Mouse (Mus musculus) NIH3T3 (cell line): ENCODE measurements at regions not wholly inside any gene's neighbourhood (a gene's known extent, or its start where the extent isn't known, plus 50 kb on each side); places are given as distances from the start of the nearest gene placed in this dataset.

ENCODE experiments used
- DNase-seq: peaks from one replicate; pipeline ENCODE4 v3.0.0-alpha.2; 2012; ENCODE audit warnings: low read depth

DNA sequence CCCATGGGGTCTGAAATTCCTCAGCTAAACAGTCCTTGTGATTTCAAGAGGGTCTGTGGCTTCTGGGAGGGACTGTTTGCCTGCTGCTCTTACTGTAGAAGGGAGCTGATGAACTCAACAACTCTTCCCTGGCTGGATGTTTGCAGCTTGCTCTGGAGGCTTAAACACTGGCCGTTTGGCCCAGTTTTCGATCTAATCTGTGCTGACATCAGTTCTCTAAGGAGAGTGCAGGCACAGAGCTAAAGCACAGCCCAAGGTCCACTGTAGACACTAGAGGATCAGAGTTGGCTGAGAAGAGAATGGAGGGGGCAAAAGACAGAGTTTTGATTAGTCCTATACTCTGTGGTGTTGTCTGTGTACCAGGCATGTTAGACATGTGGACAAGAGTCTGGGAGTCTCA, 490.1 kb downstream of the Nedd1 start:
- DNase-seq, result no peak

DNA sequence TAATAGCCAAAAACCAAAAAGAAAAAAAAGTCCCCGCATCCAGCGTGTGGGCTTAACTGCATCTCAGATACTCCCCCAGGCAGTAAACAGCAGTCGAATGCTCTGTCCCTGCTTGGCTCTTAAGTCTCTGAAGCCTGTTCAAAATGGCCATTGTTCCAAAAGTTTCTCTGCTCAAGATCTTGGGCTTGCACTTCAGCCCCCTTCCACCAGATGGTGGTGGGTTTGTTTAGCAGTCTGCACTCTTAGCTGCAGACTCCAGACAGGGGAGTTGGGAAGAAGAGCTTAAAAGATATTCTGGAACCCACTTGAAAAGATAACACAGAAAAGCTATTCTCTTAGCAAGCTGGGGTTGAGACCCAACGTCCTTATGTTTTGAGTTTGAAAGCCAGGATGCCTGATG, 496.4 kb downstream of the Nedd1 start:
- DNase-seq, result no peak

DNA sequence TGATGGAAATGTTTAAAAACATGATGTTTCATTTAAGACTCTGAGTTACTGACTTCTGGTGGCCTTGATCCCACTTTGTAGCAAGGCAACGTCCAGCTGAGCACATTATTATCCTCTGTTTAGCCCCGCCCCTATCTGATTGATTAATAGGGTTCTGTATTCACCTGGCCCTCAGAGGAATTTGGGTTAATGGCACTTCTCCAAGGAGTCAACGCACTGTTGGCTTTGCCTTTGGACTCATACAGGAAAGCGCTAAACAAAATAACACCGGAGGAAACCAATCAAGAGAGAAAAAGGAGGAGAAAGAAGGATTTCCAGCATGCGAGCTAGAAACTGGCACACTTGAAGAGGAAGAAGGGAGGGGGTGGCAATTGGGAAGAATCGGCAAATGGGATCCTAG, 497.1 kb downstream of the Nedd1 start:
- DNase-seq, result no peak

DNA sequence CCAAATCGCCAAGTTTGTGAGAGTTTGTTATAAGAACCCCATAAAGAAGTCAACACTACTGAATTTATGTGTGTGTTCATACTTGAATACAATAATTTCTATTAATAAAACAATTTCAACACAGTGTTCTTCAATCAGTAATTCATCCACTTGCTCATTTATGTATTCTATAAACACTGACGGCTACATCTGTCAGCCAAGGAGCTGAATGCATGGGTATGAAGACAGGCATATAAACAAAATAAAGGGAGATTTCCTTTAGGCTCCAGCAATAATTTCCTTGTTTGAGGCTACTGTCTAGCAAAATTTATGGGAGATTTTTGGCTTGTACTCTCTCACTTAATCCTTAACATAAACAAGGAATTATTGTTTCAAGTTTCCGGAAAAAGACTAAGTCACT, 502.9 kb downstream of the Nedd1 start:
- DNase-seq, result no peak

DNA sequence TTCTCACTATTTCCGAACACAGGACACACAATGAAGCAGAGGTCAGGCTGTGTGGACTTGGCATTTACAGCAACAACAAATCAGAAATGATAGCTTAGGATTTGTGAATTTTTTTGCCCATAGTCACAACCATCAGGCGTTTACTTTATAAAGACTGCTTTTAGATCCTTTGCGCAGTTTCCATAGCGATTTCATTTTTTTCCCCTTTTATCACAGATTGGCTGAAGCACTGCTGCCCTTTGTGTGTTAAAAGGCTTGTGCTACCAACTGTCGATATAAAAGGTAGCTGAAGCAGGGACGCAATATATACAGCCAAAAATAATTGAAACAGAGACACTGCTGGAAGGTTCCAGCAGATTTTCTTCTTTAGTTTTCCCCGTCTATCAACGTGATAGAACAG, 551.4 kb downstream of the Nedd1 start:
- no peak for DNase-seq

DNA sequence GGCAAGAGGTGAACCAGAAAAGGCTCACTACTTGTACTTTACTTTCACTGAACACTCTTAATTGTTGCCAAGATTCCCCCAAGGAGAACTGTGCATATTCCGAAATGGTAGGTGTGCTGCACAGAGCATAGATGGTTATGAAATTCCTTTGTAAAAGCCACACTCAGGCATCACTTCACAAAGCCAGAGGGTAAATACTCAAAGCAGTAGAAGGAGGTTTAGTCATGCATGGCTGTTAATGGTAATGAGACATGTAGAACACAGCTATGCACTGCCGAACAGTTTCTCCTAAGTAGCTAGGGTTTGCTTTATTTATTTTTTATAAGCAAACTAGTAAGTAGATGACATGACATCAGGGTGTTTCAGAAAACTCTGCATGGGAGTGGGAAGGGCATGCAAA, 556.2 kb downstream of the Nedd1 start:
- DNase-seq, result no peak

DNA sequence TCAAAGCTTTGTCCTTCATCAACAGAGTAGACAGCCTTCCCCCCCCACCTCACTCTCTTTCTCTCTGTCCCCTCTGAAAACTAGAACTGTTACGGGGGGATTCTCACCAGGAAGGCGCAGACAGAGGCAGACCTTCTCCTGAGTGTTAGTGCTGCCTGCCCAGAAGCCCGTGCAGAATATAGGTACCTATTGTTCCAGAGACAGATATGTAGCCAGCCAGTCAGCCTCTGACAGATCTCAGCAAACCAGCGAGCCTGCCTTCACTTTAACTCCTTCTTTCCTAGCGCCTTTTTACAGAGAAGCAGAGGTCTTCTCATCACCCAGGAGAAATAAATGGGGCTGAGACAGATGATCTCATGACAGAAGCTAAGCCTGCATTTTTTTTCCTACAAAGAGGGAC, 557.2 kb downstream of the Nedd1 start:
- DNase-seq, result no peak

DNA sequence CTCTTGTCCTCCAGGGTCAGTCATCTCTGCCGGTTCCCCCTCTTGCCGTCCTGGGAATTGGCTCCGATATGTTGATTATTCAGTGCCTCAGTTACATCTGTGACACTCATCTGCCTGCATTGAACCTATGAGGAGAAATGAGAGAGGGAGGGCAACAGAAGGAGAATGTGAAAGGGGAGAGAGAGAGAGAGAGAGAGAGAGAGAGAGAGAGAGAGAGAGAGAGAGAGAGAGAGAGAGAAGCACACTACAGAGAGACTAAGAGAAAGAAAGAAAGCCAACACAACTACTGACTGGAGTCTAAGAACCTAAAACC, 557.6 kb downstream of the Nedd1 start:
- no peak for DNase-seq

DNA sequence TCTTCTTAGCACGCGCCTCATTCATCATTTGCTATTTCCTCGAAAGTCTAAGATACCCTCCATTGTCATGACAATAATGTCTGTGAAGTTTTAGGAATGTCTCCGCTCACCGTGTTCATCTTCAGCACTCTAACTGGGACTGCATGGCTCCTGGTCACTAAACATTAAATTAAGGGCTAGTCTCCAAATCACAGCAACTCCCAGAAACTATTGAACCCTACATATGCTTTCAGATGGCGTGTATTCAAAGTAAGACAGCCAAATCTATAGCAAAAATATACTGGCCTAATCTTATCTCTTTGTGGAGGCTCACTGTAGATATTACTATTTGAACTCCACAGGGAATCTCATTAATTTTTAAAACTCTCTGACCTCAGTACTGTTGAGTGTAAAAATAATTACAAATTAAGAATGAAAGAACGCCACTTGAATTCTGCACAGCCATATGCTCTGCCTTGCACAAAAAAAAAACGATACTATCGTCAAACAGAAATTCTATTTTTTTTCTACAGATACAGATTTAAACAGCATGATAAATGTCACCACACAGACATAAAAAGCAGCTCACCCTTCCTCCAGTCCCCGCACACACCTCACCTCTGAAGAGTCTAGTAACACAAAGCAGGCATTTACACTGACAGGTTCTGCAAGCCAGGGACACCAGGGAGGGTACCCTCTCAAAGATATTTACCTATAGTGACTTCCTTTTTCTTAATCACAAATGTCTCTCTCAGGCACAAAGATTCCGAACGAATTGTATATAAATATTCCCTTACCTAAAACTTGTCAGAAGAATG, 558.2 kb downstream of the Nedd1 start:
- no peak for DNase-seq

DNA sequence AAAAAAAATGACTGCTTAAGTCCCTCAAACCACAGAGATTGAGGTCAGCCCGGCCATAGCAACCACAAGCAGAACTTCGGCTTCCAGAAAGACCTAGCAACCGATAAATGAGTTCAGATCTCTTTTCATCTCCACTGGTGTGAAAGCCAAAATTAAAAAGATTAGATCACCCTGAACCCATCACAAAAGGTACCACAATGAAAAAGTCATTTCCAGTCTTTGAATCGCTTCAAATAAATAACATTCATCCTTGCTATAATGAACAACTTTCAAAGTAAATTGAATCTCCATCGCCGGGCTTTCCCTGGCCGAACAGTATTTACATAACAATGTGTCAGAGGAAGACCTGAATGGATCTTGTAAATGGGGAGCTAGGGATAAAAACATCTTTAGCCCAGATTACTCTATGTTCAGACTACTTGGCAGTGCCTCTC, 559.1 kb downstream of the Nedd1 start:
- DNase-seq, result no peak

DNA sequence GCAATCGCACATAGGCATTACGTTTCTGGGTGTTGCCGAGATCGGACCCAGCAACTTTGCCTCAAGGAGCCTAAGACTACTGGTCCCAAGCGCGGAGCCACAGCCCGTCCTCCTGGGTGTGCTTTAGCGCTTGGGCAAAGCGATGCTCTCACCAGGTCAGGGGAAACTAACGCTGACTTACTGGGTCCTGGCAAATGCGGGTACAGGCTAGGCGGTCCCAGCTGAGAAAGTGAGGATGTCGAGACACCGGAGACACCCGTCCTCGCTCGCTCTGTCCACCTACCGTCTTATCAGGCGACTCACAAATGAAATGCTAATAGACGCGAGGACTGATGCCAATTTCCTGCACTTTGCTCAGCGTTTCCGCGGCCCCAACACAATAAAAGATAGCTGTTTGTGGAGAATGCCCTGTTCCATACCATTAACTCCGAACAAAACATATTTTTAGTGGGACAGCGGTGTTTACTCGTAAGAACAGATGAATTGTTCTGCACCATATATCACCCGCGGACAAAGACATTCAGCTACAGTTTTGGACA, 559.7 kb downstream of the Nedd1 start:
- no peak for DNase-seq

DNA sequence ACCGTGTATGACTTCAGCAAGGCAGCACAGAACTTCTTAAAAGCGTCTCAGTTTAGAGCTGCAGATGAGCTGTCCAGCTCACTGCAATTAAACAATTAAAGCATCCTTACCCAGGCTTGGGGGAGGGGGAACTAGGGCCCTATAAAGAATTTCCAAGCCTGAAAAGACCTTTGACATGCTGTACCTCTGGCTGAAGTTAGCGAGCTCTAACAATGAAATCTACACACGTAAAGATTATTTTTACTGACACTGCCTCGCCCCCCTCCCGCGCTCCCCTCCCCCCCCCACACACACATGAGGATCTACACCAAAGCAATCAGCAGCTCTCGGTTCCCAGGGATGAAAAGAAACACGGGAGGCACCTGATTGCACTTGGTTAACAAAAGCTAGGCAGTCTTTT, 560.7 kb downstream of the Nedd1 start:
- DNase-seq, result no peak

DNA sequence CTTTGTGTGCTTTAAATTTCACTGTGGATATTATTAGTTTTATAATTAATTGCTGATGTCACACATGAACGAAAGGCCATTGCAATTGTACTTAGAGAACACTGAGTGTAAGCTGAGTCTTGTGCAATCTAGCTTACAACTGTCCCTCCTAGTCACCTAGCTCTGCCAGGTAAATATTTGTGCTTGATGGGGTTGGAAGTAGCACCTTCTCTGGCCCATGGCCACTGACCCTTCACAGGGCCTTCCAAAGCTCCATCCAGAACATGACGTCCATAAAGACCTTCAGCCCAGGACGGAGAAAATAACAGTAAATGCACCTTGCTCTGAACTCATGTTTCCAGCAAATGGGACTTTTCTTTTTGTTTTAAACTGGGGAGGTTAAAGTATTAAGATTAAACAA, 576.0 kb downstream of the Nedd1 start:
- no peak for DNase-seq

DNA sequence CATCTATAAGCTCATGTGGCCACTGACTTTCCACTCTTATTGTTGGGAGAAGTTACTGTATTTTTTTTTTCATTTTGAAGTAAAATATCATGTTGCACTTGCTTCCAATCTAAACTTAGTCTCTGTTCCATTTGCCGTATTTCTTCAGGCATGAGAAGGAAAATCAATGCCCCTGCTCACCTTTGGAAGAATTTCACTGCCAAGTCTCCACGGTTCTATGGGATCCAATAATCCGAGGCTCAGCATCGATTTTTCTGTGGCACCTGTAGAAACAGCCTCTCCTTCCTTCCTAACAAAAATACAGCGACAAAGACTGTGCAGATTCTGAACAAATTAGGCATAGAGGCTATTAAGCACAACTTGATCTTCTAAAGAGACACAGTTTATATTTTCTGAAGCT, 586.7 kb downstream of the Nedd1 start:
- no peak for DNase-seq

DNA sequence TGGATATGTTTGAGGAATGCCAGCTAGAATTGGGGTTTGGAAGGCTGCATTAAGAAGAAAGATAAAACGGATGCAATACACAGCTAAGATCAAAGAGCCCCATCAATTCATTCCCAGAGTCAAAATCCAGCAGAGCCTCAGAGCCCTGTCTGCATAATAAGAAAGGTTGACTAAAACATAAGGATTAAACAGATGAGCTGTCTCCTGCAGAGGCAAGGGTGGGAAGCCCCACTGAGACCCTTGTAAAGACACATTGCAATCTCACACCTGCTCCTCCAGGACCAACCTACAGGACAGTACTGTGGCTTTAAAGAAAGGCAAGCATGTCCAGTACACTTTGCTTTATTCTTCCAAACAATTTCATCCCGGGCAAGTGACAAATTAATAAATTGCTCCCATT, 609.4 kb downstream of the Nedd1 start:
- no peak for DNase-seq

DNA sequence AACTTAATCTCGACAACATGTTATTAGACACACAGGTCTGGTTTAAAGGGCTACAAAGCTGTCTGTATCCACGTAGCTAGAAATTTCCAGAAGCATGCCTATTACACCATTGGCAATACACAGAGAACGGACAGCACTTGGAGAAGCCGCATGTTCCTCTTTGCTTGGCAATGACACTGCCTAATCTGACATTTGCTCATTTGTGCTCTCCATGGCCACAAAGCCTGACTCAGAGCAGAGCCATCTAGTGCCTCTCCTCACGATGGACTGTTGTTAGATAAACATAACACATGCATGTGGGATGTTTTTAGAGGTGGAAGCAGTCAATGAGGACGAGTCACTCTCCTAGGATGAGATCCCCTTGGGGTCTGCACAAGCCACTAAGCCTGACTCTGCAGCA, 615.9 kb downstream of the Nedd1 start:
- no peak for DNase-seq

DNA sequence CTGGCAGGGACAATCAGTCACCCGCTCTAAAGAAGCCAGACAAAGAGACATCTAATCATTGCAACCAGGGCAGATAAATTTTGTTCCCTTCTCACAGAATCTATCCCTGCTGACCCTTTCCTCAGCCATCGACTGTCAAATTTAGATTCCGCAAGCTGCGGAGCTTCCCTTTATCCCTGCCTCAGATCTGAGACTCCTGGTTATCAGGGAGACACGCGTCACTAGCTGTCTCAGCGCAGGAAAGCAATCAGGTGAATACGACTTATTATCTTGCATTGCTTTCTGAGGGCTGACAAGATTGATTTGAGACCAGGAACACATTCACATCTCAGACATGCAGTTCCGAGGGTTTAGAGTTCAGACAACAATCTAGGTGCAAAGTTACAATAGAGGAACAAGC, 618.3 kb downstream of the Nedd1 start:
- no peak for DNase-seq

DNA sequence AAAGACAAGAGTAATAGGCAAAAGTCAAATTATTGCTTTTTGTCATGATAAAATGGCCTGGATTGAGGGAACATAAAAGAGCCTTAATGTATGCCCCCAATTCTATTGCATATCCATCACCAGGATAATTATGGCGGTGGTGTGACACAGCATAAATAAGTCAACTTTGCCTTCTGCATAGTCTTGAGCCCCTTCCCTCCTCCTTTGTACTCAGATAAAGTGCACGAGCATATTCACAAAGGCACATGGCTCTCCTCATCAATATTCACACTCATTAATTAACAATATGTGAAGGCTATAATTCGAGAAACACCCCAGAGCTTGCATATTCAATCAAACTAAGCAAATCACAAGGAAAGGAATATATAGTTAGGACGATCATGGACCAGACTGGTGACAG, 619.5 kb downstream of the Nedd1 start:
- no peak for DNase-seq

DNA sequence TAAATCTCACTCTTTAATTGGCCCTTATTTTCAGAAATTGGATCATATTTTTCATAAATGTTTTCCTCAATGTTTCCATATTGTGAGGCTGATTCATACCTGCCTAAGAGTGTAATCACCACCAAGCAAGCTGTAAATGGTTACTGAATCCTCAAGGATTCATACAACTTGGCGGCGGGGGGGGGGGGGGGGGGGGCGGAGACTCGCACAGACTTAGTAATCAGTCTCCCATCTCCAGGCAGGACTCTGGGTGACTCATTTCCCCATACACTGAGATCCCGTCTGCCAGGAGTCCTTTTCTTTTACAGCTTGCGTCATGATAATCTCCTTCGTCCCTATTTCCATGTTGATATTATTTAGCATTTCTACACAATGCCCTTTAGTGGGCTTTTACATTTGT, 624.7 kb downstream of the Nedd1 start:
- peak; percentile 42 for DNase-seq

DNA sequence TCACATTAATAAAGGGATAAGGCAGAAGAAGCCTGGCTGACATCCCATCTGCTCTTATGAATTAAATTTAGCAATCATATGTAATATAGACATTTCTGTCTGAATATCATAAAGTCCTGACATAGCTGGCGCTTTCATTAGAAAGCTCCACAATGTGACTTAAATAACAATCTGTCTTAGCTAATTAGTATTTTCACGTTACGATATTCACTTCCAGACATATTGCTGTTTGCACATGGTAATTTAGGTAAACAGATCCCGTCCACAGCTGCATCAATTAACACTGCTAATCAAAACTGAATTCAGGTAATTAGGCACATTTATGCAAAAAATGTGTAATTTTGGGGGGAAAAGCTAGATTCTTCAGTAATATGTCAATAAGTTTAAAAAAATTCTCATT, 625.1 kb downstream of the Nedd1 start:
- DNase-seq, result no peak

DNA sequence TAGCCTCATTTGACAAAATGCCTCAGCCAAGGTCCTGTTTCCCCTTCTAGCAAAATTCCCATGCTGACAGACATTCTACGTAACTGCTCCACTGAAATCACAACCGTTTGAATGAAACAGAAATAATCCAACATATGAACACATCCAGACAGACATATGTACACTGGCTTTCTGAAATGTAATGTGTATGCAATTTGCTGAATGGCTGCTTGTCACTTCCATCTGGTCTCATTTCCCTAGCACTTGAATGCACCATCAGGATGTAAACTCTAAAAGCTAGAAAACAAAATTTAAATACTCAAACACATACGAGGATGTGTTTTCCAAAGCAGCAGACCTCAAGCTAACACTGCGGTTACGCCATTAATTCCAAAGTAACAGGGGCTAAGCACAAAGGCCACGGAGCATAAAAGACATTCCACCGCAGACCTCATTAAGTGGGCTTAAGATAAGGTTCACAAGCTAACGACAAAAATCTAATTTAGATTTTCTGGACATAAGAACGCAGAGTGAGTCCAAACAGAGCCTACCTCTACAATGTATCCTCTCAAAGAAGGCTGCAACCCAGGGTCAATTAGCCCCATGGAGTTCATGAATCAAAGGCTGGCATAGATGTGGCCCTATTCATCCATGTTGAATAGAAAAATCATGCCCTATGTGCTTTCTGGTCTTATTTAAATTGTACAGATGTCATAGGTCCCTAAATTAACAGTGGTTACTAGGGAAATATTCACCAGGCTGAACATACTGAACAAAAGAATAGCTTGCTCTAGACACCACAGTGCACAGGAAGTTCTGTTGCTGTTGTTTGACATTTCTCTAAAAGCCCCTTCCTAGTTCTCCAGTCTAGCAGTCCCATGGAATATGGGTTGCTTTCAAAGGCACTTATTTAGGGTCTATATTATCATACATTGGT, 630.5 kb downstream of the Nedd1 start:
- no peak for DNase-seq

DNA sequence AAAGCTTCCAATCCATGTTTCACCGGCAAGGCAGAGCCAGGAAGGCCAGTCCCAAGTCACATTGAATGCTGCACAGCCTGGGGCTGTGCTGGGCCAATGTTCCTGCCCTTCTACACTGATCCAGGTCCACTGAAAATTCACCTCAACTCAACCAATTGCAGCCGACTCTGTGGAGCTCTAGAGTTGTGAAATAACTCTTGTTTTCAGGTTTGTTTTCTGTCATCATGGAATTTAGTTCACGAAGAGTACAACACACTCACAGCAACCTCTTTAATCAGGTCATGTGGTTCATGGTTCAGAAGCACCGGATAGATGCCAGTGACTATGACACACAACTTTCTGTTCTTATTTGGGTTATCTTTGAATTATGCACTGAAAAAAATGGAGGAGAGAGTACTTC, 640.1 kb downstream of the Nedd1 start:
- DNase-seq, result no peak

DNA sequence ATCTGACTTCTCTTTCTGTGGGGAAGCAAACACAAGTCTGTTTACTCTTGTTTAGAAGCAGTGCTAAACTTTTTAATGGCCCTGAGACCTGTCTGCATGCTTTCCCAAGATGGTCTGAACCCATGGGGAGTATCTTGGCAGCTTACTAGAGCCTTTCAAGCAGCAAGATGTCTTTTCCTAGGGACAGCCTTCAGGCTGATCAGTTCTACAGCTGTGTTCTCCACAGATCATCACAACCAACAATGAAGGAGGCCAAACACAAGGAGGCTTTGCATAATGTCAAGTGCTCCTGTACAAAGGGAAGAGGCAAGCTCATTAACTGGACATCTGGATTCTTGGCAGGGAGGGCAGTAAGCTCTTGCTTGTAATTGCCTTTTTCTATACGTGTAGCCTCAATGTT, 641.0 kb downstream of the Nedd1 start:
- DNase-seq, result no peak
